Mouse (Mus musculus) liver, embryonic 16.5 days (tissue): ENCODE results near the gene Zfp606. TPM values are rescaled to one million over a fixed set of nuclear protein-coding genes. Genes with fewer than 3 reads are reported as not detected.

Source experiments
- polyA plus RNA-seq: library from polyadenylated mRNA; unstranded; fragments of >200 nt; fragmentation: Nextera tagmentation; extraction: Ambion mirVana; gene quantifications from 2 replicates; pipeline ENCODE4 v1.2.1, GENCODE M21; 2015

Gene Zfp606
- polyA plus RNA-seq, 1 experiment from 2014 or later, result 3.2 TPM

Other genes starting within 250 kb of the Zfp606 start
- not detected in 2 replicates for gene Vmn1r81, start 210.0 kb upstream of the Zfp606 start, polyA plus RNA-seq
- not detected in 2 replicates for gene Vmn1r82, start 177.9 kb upstream of the Zfp606 start, polyA plus RNA-seq
- not detected in 2 replicates for gene Vmn1r83, start 148.8 kb upstream of the Zfp606 start, polyA plus RNA-seq
- gene Vmn1r84, start 109.0 kb upstream of the Zfp606 start, polyA plus RNA-seq, result not detected in 2 replicates
- 0.54 and 0.72 TPM in 2 replicates for gene Zfp551, start 55.5 kb upstream of the Zfp606 start, polyA plus RNA-seq
- gene 2900092C05Rik, start 34.2 kb downstream of the Zfp606 start, polyA plus RNA-seq, result not detected in 2 replicates
- gene Vmn2r53, start 130.5 kb downstream of the Zfp606 start, polyA plus RNA-seq, result not detected in 2 replicates
- gene Vmn2r54, start 162.0 kb downstream of the Zfp606 start, polyA plus RNA-seq, result not detected in 2 replicates
- gene Vmn2r55, start 206.7 kb downstream of the Zfp606 start, polyA plus RNA-seq, result not detected in 2 replicates